Mouse (Mus musculus) embryonic facial prominence, embryonic 15.5 days (tissue): ENCODE data around the gene Tomm7. TPM values are rescaled to one million over a fixed set of nuclear protein-coding genes. Genes with fewer than 3 reads are reported as not detected.
"Not testable (repeated sequence)": the region's sequence is repeated elsewhere in the genome, so short reads cannot be mapped to it uniquely, and the experiment has no call there.

Experiments
- ATAC-seq: fragments of 200-750 bp; cut with Nextera tagmentation; 2 replicates; pipeline ENCODE4 v1.8.0; 2017; ENCODE audit warnings: low read depth, moderate TSS enrichment; ENCODE audit not compliant: insufficient number of reproducible peaks, low FRiP score, low TSS enrichment
- H3K27ac ChIP-seq: fragments of 300-500 bp; sonication (generic); replicated peaks from 2 replicates; pipeline ENCODE4 v1.5.1; 2015; ENCODE audit warnings: mild to moderate bottlenecking, inconsistent platforms
- H3K27me3 ChIP-seq: fragments of 300-500 bp; sonication (generic); 2 replicates; pipeline ENCODE4 v1.6.1; 2015; ENCODE audit warnings: inconsistent platforms
- H3K36me3 ChIP-seq: fragments of 300-500 bp; sonication (generic); 2 replicates; pipeline ENCODE4 v1.6.1; 2015; ENCODE audit warnings: mild to moderate bottlenecking, inconsistent platforms
- H3K4me1 ChIP-seq: fragments of 300-500 bp; sonication (generic); 2 replicates; pipeline ENCODE4 v1.6.1; 2015; ENCODE audit warnings: inconsistent platforms
- H3K4me2 ChIP-seq: fragments of 300-500 bp; sonication (generic); replicated peaks from 2 replicates; pipeline ENCODE4 v1.6.1; 2015; ENCODE audit warnings: mild to moderate bottlenecking, inconsistent platforms
- H3K4me3 ChIP-seq: fragments of 300-500 bp; sonication (generic); replicated peaks from 2 replicates; pipeline ENCODE4 v1.5.1; 2015; ENCODE audit warnings: mild to moderate bottlenecking, inconsistent platforms
- H3K9ac ChIP-seq: fragments of 300-500 bp; sonication (generic); 2 replicates; pipeline ENCODE4 v1.6.1; 2015; ENCODE audit warnings: inconsistent platforms
- H3K9me3 ChIP-seq: fragments of 300-500 bp; sonication (generic); replicated peaks from 2 replicates; pipeline ENCODE4 v1.6.1; 2016; ENCODE audit warnings: inconsistent platforms
- WGBS: fragments of 180-500 bp; shearing (Covaris S2); methylation state at CpG from one replicate; pipeline ENCODE4 v1.1.7; 2015; 5-methylcytosine and 5-hydroxymethylcytosine counted together
- polyA plus RNA-seq: library from polyadenylated mRNA; unstranded; fragments of >200 nt; fragmentation: Nextera tagmentation; extraction: Ambion mirVana; gene quantifications from 2 replicates; pipeline ENCODE4 v1.2.1, GENCODE M21; 2015

Gene Tomm7
- polyA plus RNA-seq, 1 experiment from 2014 or later = 109 TPM

DNA sequence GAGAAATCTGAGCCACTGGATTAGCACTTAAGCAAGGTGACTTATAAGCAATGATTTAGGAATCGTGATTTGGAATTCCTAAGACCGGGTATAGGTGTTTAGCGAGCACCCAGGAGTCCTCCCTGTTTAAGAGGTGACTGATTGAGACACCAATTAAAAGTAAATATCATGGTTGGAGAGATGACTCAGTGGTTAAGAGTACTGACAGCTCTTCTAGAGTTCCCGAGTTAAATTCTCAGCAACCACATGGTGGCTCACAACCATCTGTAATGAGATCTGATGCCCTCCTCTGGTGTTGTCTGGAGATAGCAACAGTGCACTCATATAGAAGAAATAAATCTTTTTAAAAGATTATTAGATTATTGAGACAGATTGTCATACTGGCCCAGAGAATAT, 7.2 kb upstream of the Tomm7 start:
- WGBS = 4% methylated on average over 4 of the region's 4 CpGs
- ATAC-seq = not testable (repeated sequence)

DNA sequence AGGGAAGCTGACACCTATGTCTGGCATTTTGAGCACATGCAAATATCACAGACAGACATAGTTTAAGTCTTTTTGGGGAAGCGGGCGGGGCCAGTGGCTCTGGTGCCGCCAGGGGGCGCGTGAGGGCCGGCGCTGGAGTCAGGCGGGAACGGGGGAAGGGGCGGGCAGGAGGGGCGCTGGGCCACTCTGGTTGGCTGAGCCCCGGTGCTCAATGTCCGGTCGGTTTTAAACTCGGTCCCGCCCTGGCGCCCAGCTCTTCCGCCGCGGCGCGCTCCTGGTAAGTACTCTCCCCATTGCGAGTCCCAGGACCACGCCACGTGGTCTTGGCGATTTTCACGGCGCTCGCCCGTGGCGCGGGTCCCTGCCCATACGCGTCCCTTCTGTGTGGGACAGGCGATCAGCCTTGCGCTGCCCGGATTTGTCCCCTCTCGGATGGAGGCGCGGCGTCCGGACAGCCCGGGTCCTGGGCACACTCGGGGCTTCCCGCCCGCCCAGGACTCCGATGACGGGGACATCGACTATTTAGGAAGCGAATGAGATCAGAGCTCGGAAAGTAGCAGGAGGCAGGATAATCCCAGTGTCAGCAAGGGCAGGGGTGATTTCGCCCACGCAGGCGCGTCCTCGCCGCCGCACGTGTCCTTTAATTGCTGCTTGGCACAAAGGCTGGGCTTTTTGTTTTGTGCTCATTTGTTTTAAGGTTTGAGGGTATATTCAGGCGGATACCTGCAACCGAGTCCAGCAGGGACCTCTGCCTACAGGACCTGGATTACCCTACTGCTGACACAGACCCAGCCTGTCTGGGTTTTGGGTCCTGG, 6.6 kb upstream of the Tomm7 start:
- Histone ChIP-seq H3K27me3 (no peaks in the 10 kb centered on the region), H3K4me1 (peaks cover 8% of the 10 kb centered on the region; the same call in 1 of the 2 replicates), H3K9ac (peak overlapping the region; percentile 85), H3K4me3 (peak overlapping the region; percentile 91), H3K27ac (peak overlapping the region; percentile 80), H3K9me3 (no peaks in the 10 kb centered on the region), H3K36me3 (peaks cover 32% of the 10 kb centered on the region), H3K4me2 (peak overlapping the region; percentile 73)
- WGBS = under 1% methylated on average over 61 of the region's 61 CpGs
- ATAC-seq = peak; percentile 94

More for the DNA sequence above, 7.2 kb upstream of the Tomm7 start:
- H3K27ac ChIP-seq = peak overlapping the region; percentile 80
- H3K4me2 ChIP-seq = peak overlapping the region; percentile 73
- not testable (repeated sequence) for H3K4me1 ChIP-seq, H3K9me3 ChIP-seq, H3K27me3 ChIP-seq
- peaks cover 38% of the 10 kb centered on the region for H3K36me3 ChIP-seq
- H3K4me3 ChIP-seq = peak overlapping the region; percentile 91
- H3K9ac ChIP-seq = peak overlapping the region; percentile 85

DNA sequence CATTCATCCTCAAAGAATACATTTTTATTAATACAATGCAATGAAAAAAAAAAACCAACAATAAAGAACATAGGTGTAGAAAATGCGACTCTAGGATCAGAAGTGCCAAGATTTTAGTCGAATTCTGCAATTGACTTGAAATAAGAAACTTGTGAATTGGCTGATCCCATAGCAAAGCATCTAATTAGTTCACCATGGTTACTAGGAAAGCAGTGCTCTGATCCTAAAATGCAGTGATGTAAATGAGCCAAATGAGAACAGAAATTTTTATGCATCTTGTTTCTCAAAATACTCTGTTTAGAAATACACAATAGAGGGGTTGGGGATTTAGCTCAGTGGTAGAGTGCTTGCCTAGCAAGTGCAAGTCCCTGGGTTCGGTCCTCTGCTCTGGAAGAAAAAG, 1.2 kb upstream of the Tomm7 start:
- H3K27ac ChIP-seq = peak overlapping the region; percentile 93
- peaks cover 14% of the 10 kb centered on the region for H3K4me1 ChIP-seq
- no peak for ATAC-seq
- no peak overlapping the region for H3K4me3 ChIP-seq
- no peaks in the 10 kb centered on the region for H3K36me3 ChIP-seq
- no peaks in the 10 kb centered on the region for H3K9me3 ChIP-seq
- WGBS = 83% methylated on average over 3 of the region's 3 CpGs
- no peak overlapping the region for H3K9ac ChIP-seq
- H3K4me2 ChIP-seq = peak overlapping the region; percentile 60; the same call in 1 of the 2 replicates
- H3K27me3 ChIP-seq = no peaks in the 10 kb centered on the region

DNA sequence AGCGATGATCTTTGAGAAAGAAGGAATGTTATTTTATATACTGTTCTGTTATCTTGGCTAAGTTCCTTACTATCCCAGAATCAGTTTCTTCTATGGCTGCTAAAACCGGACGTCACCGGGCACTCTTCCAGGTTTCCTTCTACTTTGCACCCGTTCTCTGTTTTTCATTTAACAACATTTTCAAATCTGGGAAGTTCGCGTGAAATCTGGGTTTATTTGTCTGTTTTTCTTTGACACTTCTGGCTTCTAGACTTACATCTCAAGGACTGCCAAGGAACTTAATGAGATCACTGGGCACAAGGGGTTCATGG, 525 bp upstream of the Tomm7 start:
- Histone ChIP-seq H3K4me2 (peak overlapping the region; percentile 60), H3K9ac (peak overlapping the region; percentile 31), H3K27me3 (no peaks in the 10 kb centered on the region), H3K4me3 (peak overlapping the region; percentile 80), H3K4me1 (peaks cover 11% of the 10 kb centered on the region), H3K9me3 (no peaks in the 10 kb centered on the region), H3K27ac (peak overlapping the region; percentile 93), H3K36me3 (0 out of 2 replicates have a peak, but pooled peaks cover 3% of the 10 kb centered on the region)
- WGBS = 15% methylated on average over 7 of the region's 7 CpGs
- peak; percentile 34; the same call in 1 of the 2 replicates for ATAC-seq

DNA sequence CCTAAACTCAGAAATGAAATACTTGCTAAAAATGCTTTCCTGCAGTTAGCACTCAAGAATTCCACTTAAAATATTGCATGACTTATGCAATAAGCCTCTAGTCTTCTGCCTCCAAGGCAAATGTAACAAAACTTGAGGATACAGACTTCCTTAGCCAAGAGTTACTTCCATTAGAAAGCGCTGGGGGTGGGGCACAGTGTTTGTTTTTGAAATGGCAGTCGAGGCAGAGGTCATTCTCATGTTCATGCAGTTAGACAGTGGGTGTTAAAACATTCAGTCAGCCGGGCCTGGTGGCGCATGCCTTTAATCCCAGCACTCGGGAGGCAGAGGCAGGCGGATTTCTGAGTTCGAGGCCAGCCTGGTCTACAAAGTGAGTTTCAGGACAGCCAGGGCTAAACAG, 5.8 kb downstream of the Tomm7 start:
- Histone ChIP-seq H3K4me1 (peaks cover 9% of the 10 kb centered on the region), H3K27me3 (no peaks in the 10 kb centered on the region), H3K4me3 (no peak overlapping the region), H3K36me3 (peaks cover 10% of the 10 kb centered on the region), H3K4me2 (no peak overlapping the region), H3K9me3 (no peaks in the 10 kb centered on the region), H3K9ac (no peak overlapping the region), H3K27ac (no peak overlapping the region)
- 87% methylated on average over 7 of the region's 7 CpGs for WGBS
- no peak for ATAC-seq

DNA sequence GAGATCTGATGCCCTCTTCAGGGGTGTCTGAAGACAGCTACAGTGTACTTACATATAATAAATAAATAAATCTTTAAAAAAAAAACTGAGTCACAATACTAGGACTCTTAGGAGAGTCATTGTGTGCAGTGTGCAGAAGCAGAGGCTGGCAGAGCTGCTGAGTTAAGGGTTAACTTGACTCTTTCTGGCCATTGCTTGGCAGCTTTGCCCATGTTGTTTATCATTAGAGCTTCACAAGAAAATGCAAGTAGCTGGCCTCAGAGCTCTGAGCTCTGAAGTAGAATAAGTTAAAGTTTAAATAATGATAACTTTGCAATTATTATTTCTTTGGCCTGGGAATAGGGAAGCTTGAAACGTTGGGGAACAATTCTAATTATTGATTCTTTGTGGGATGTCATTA, 8.3 kb downstream of the Tomm7 start:
- H3K27me3 ChIP-seq, H3K9ac ChIP-seq, ATAC-seq, H3K27ac ChIP-seq, H3K4me2 ChIP-seq, H3K9me3 ChIP-seq, H3K4me1 ChIP-seq, H3K4me3 ChIP-seq: not testable (repeated sequence)
- WGBS = 71% methylated on average over 1 of the region's 1 CpGs
- H3K36me3 ChIP-seq = peaks cover 10% of the 10 kb centered on the region

DNA sequence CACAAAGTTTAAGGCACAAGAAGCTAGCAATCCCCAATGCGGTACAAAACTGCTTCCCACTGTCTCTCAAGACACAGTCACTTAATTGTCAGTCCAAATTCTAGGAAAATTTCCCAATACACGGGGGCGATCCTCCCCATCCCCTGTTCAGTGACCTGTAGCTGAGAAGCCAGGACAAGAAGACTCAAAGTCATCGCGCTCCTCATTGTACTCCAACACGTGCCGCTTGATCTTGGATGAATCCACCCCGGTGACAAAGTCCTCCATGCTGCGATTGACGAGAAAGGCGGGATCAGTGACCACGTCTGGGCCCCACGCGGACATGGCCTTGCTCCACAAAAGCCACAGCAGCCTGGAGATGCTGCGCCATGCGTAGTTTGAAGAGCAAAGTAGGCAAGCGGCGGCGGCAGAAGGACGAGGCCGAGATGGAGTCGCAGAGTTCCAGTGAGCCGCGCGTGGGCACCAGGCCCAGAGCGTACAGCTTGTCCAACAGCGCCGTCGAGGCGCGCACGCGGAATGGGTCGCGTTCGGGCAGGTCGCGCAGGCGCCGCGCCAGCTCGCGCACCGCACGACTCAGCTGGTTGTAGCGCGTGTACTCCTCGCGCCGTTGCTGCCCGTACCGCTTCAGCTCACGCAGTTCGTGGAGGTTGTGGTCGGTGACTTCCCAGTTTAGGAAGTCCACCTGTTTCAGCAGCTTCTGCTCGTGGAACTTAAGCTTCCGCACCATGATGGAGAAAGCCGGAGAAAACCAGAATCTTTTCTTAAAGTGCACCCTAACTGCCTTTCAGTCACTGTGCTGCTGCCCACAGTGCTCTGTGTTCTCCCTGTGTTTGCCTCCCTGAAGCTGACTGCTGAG, 12.8 kb downstream of the Tomm7 start:
- no peak for ATAC-seq
- Histone ChIP-seq H3K27ac (no peak overlapping the region), H3K9me3 (no peaks in the 10 kb centered on the region), H3K27me3 (peaks cover 10% of the 10 kb centered on the region), H3K4me3 (peak overlapping the region; percentile 22), H3K4me2 (peak overlapping the region; percentile 39), H3K36me3 (no peaks in the 10 kb centered on the region), H3K9ac (no peak overlapping the region), H3K4me1 (0 out of 2 replicates have a peak, but pooled peaks cover 4% of the 10 kb centered on the region)
- 41% methylated on average over 58 of the region's 58 CpGs for WGBS

DNA sequence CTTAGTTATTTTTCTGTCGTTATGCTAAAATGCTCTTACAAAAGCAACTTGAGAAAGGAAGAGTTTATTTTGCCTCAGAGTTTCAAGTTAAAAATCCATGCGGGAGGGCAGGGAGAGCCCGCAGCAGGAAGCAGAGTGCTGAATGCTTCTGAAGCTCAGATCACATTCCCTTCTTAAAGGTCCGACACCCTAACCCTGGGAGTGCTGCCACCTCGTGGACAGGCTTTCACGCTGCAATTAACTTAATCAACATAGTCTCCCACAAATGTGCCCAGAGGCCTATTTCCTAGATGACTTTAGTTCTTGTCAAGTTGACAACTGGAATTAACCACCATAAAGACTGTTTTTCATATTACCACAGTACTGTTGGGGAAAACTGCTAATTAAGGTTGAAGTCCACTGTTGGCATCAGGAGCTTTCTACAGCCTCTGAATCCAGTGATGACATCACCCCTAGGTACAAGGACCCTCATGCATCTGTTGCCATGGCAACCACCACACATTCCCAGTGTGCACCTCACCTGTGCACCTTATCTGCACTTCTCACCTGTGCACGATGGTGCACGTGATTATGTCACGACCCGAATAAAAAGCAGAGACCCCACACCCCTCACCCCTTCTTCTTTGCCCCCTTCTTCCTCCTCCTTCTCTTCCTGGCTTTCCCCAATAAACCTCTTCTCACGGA, 17.5 kb downstream of the Tomm7 start:
- Histone ChIP-seq H3K27me3 (peaks cover 10% of the 10 kb centered on the region), H3K4me1 (0 out of 2 replicates have a peak, but pooled peaks cover 4% of the 10 kb centered on the region), H3K27ac (no peak overlapping the region), H3K36me3 (no peaks in the 10 kb centered on the region), H3K4me3 (no peak overlapping the region), H3K4me2 (no peak overlapping the region), H3K9ac (no peak overlapping the region), H3K9me3 (no peaks in the 10 kb centered on the region)
- 34% methylated on average over 11 of the region's 11 CpGs for WGBS
- no peak for ATAC-seq

DNA sequence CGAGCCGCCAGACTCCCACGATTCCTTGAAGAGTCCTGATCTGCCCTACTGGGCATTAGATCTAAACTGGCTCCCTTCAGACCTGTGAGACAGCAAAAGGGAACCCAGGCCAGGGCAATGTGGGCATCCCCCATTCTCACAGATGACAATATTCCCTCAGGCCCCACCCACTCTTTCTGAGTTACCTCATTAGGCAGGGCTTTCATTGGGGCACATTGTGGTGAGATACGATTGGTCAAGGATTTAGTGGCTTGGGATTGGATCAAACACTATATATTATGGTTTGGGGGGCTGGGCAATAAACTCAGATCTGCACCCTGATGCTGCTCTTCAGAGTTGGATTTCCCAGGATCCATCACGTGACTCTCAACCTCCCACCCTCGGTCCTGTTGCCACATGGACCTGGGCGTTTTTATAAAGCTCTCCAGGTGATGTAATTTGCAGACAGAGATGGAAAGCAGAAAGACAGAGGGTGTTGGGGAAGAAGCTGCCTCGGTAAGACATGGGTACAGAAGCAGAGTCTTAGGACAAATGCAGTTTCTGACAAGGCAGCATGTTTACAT, 19.7 kb downstream of the Tomm7 start:
- no peak for ATAC-seq
- H3K27me3 ChIP-seq = no peaks in the 10 kb centered on the region
- 77% methylated on average over 8 of the region's 8 CpGs for WGBS
- no peak overlapping the region for H3K4me3 ChIP-seq
- peaks cover 12% of the 10 kb centered on the region for H3K36me3 ChIP-seq
- H3K27ac ChIP-seq = no peak overlapping the region
- no peak overlapping the region for H3K4me2 ChIP-seq
- no peak overlapping the region for H3K9ac ChIP-seq
- no peaks in the 10 kb centered on the region for H3K4me1 ChIP-seq
- H3K9me3 ChIP-seq = no peaks in the 10 kb centered on the region

DNA sequence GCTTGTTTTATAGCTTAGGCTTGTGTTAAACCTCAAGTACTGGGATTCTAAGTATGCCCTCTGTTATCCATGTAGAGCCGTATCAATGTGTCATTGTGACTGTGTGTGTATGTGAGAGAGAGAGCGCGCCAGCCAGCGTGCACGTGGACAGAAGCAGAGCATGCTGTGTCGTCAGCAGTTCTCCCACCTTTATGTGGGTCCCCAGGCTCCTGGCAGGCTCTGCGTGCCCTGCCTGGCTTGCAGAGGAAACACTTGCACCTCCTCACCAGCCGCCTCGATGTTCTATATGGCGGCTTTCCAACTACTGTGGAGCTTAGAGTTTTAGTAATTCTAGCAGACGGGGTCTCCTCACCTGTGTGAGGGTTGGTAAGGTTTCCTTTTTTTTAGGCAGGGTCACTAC, 21.7 kb downstream of the Tomm7 start:
- no peak overlapping the region for H3K4me2 ChIP-seq

DNA sequence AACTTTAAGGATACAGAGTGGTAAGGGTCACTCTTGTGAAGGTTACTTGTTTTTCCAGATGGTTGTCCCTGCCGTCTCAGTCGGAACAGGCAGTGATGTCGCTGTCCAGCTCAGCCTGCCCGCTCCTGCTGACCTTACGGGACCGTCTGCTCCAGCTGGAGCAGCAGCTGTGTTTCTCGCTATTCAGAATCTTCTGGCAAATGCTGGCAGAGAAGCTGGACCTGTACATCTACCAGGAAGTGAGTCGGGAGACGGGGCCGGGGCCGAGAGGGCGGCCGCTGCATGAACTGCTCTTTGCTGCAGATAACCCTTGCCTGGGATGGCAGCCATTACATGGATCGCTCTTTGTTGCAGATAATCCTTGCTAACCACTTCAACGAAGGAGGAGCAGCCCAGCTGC, 27.3 kb downstream of the Tomm7 start:
- Histone ChIP-seq H3K4me1 (no peaks in the 10 kb centered on the region), H3K27ac (no peak overlapping the region), H3K4me3 (no peak overlapping the region), H3K27me3 (no peaks in the 10 kb centered on the region), H3K9me3 (no peaks in the 10 kb centered on the region), H3K9ac (no peak overlapping the region), H3K4me2 (no peak overlapping the region), H3K36me3 (peaks cover 77% of the 10 kb centered on the region)
- WGBS = 94% methylated on average over 15 of the region's 15 CpGs
- no peak for ATAC-seq

More for the DNA sequence above, 21.7 kb downstream of the Tomm7 start:
- Histone ChIP-seq H3K9ac (no peak overlapping the region), H3K27me3 (no peaks in the 10 kb centered on the region), H3K9me3 (no peaks in the 10 kb centered on the region), H3K27ac (no peak overlapping the region), H3K4me1 (no peaks in the 10 kb centered on the region), H3K36me3 (peaks cover 27% of the 10 kb centered on the region), H3K4me3 (no peak overlapping the region)
- no peak for ATAC-seq
- WGBS = 75% methylated on average over 11 of the region's 11 CpGs
